In genomic region chr7:16737606-16738072, GRCm38 (mm10) we compare ENCODE assay signal across 9 mouse cellular contexts. TPM values are rescaled to one million over a fixed set of nuclear protein-coding genes. Genes with fewer than 3 reads are reported as not detected.
A peak's percentile ranks its signal among the peaks of the same experiment; 100 is the strongest.
DNase-seq lines count a peak whose midpoint lies in the region; ATAC-seq and TF ChIP-seq lines count a peak whose summit lies in the region.
"Had no signal": no experiment of that assay in that cellular context is flagged by ENCODE, and none has a peak within 500 bp of the region (broad histone marks: within the 10 kb centered on the region; RNA-seq: fewer than 3 reads in every experiment).

No protein-coding gene starts in this region.

- H3K27ac ChIP-seq in limb, embryonic 13.5 days, result no peak overlapping the region
- H3K27ac ChIP-seq in stomach, postnatal 0 days (replicated peaks), result no peak overlapping the region

- H3K9me3 ChIP-seq in limb, embryonic 13.5 days, result no peaks in the 10 kb centered on the region
- H3K9me3 ChIP-seq in stomach, postnatal 0 days (ENCODE audit: control insufficient read depth, low read length), result no peaks in the 10 kb centered on the region

- no peaks in the 10 kb centered on the region for H3K27me3 ChIP-seq in limb, embryonic 13.5 days
- H3K27me3 ChIP-seq in stomach, postnatal 0 days (ENCODE audit: control insufficient read depth, insufficient read depth, low read length), result no peaks in the 10 kb centered on the region

- TF ChIP-seq EP300 in stomach, postnatal 0 days (optimal IDR thresholded peaks at IDR 0.05), result no peak

- ATAC-seq in cerebellum, adult (ENCODE audit: insufficient number of reproducible peaks, low FRiP score, low TSS enrichment), result no peak
- peak; percentile 26; the same call in 1 of the 2 replicates for ATAC-seq in limb, embryonic 13.5 days (ENCODE audit: low FRiP score, low read depth)
- no peak for ATAC-seq in stomach, postnatal 0 days (ENCODE audit: low FRiP score, low TSS enrichment)

- H3K36me3 ChIP-seq in limb, embryonic 13.5 days, result peaks cover 13% of the 10 kb centered on the region; the same call in 1 of the 2 replicates
- peaks cover 4% of the 10 kb centered on the region; the same call in 1 of the 2 replicates for H3K36me3 ChIP-seq in stomach, postnatal 0 days (ENCODE audit: control insufficient read depth, insufficient read depth, low read length)

- 43% methylated on average over 10 of the region's 10 CpGs for WGBS in limb, embryonic 13.5 days
- 47% methylated on average over 10 of the region's 10 CpGs for WGBS in stomach, postnatal 0 days

- DNase-seq in cerebellum, adult 11 months, result peak; percentile 37
- peak; percentile 22 for DNase-seq in thymus, postnatal 14 days
- no peak for DNase-seq in thymus, postnatal 36 days
- no peak for DNase-seq in stomach, postnatal 0 days (ENCODE audit: low spot score)
- DNase-seq in spleen, adult 12 weeks (ENCODE audit: low spot score), result no peak
- DNase-seq in spleen, postnatal 14 days (ENCODE audit: low spot score in 2 of 2), result no peak

- H3K4me2 ChIP-seq in limb, embryonic 13.5 days (replicated peaks), result peak overlapping the region; percentile 95
- peak overlapping the region; percentile 86 for H3K4me2 ChIP-seq in stomach, postnatal 0 days (replicated peaks; ENCODE audit: low read depth)

- H3K4me3 ChIP-seq in limb, embryonic 13.5 days, result peak overlapping the region; percentile 85
- H3K4me3 ChIP-seq in stomach, postnatal 0 days (ENCODE audit: low read depth, low read length), result peak overlapping the region; percentile 4; the same call in 1 of the 2 replicates

- peaks cover 19% of the 10 kb centered on the region for H3K4me1 ChIP-seq in limb, embryonic 13.5 days
- H3K4me1 ChIP-seq in stomach, postnatal 0 days (replicated peaks; ENCODE audit: control insufficient read depth, insufficient read depth), result peaks cover 4% of the 10 kb centered on the region; the same call in 1 of the 2 replicates

- no peak for TF ChIP-seq CTCF in stomach, postnatal 0 days (IDR thresholded peaks at IDR 0.05; ENCODE audit: low read depth)

- H3K9ac ChIP-seq in limb, embryonic 13.5 days, result peak overlapping the region; percentile 55
- H3K9ac ChIP-seq in stomach, postnatal 0 days (ENCODE audit: low read length), result no peak overlapping the region

RNA-seq across cellular contexts. Expression of gene Ap2s1, which starts 0.6 kb away (rescaled TPM):
- 243 and 265 TPM in 2 replicates for polyA plus RNA-seq in limb, embryonic 13.5 days (2015; fragmentation: Nextera tagmentation; extraction: Ambion mirVana)
- polyA plus RNA-seq in stomach, postnatal 0 days (2015; fragmentation: Nextera tagmentation; extraction: Ambion mirVana), result 225 and 229 TPM in 2 replicates

RNA-seq across cellular contexts. Expression of gene Ceacam9, which starts 15.9 kb away (rescaled TPM):
- not detected in 2 replicates for polyA plus RNA-seq in limb, embryonic 13.5 days (2015; fragmentation: Nextera tagmentation; extraction: Ambion mirVana)
- polyA plus RNA-seq in stomach, postnatal 0 days (2015; fragmentation: Nextera tagmentation; extraction: Ambion mirVana), result not detected in 2 replicates
- polyA plus RNA-seq: small intestine, adult 2 months had no signal

RNA-seq across cellular contexts. Expression of gene Slc1a5, which starts 43.5 kb away (rescaled TPM):
- polyA plus RNA-seq in limb, embryonic 13.5 days (2015; fragmentation: Nextera tagmentation; extraction: Ambion mirVana), result 33.1 and 35.5 TPM in 2 replicates
- polyA plus RNA-seq in stomach, postnatal 0 days (2015; fragmentation: Nextera tagmentation; extraction: Ambion mirVana), result 48.6 and 53.5 TPM in 2 replicates

Comparison
In these comparisons a context has a peak if more than half of its experiments do, and no peak if none do; other contexts are left out.
1. DNase-seq: peak in cerebellum, adult 11 months (single experiment) and thymus, postnatal 14 days (single experiment); none in thymus, postnatal 36 days (0 of 2), stomach, postnatal 0 days (single experiment), spleen, adult 12 weeks (single experiment) and spleen, postnatal 14 days (0 of 2).